Mouse (Mus musculus): ENCODE data around the gene Gm10260.

GRCm38 (mm10) chr13:97783423-97784143, 23.2 kb upstream of the Gm10260 start:
- TF ChIP-seq CTCF (IDR thresholded peaks at IDR 0.05; ENCODE audit: low read depth, low read length) (no peak), POLR2A (IDR thresholded peaks at IDR 0.05; ENCODE audit: extremely low read depth, insufficient read depth, low read length) (no peak)
